Mouse (Mus musculus) liver, adult (tissue): Measurements from ENCODE around the gene Cdk2ap2.

Experiments
- GATA4 ChIP-seq: IDR thresholded peaks from 2 replicates; pipeline ENCODE4 v1.6.1; 2014; ENCODE audit warnings: mild to moderate bottlenecking, low read length; ENCODE audit not compliant: insufficient replicate concordance

Cdk2ap2 gene

DNA sequence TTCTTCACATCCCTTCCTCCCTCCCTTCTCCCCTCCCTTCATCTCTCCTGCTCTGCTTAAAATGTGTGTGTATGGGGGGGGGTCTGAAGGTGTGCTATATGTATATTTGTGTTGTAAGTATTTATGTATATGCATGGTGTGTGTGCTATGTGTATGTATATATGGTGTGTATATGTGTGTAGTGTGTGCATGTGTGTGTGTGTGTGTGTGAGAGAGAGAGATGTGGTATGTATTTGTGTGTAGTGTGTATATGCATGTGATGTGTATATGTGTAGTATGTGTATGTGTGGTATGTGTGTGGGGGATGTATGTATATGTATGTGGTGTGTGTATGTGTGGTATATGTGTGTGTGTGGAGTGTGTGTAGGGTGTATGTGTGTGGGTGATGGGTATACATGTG, 30.1 kb upstream of the Cdk2ap2 start:
- TF ChIP-seq GATA4, result no peak

DNA sequence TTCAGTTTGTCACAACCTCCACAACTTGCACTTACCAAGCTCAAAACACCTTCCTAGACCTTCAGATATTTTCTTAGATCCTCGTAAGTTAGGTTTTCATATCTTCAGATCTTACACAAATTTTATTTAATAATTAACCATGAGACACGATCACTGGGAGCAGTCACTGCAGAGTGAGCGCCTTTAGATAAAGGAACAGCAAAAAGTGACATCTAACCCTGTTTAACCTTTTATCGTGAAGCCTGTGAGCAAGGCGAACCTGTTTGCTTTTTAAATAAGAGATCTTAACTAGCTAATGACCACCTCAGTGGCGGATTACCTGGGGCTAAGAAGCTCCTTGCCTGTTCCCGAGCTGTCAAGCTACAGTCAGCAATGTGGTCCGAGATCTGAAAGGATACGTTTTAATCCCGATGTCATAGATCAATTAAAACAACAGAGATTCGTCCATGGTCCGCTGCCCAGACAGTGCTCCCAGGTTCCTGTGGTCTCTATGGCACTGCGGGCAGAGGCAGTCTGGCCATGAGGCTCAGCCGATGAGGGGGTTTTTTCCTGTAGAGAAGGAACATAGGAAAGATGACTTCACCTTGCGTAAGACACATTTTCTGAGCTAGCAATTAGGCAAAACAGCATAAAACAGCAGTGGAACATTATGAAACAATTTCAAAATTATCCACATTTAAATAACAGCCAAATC, 28.1 kb upstream of the Cdk2ap2 start:
- TF ChIP-seq GATA4, result no peak

DNA sequence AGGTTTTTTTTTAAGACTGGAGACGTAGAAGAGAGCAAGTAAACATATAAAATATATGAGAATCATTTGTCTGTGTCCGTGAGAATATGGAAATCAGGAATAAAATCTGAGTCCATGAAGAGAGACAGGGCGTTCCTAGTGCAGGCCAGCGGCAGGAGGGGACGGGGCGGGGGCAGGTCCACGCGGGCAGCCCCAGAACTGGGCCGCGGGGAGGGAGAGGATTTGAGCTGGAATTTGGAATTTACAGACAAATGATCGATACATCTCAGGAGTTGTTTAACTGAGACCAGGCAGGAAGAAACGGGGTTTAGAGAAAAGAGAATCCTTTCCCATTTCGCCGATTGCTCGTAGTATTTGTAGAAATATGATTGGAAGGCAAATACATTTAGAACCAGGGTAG, 26.7 kb upstream of the Cdk2ap2 start:
- no peak for TF ChIP-seq GATA4

DNA sequence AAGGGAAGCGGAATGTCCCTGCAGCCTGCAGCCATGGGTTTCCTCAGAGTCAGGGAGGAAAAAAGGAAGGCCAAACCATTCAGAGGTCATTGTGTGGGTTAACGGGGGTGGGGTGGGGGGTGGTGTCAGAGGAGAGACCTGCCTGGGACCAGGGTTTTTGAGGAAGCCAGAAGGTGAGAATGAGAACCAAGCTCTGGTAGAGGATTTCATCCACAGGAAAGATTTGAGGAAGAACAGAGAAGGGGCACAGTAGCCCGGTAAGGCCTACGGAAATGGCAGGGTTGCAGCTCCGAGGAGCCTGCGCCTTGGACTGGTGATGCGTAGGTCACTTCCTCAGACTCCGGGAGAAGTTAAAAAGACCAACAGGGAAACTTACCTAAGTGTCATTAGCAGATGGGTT, 26.2 kb upstream of the Cdk2ap2 start:
- no peak for TF ChIP-seq GATA4

DNA sequence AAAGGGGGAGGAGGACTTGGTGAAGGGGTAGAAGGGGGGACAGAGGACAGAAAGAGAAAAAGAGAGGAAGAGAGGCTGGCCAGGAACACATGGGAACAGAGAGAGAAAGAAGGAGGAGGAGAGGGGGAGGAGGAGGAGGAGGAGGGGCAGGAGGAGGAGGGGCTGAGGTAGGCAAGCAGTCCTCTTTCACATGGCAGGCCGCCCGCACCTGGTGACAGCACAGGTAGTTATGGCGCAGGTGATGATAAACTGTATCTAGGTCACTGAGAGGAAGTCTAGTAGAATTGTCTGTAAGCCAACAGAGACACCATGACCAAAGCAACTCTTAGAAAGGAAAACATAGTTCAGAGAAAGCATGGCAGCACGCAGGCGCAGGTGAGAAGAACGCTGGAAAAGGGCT, 25.6 kb upstream of the Cdk2ap2 start:
- no peak for TF ChIP-seq GATA4

DNA sequence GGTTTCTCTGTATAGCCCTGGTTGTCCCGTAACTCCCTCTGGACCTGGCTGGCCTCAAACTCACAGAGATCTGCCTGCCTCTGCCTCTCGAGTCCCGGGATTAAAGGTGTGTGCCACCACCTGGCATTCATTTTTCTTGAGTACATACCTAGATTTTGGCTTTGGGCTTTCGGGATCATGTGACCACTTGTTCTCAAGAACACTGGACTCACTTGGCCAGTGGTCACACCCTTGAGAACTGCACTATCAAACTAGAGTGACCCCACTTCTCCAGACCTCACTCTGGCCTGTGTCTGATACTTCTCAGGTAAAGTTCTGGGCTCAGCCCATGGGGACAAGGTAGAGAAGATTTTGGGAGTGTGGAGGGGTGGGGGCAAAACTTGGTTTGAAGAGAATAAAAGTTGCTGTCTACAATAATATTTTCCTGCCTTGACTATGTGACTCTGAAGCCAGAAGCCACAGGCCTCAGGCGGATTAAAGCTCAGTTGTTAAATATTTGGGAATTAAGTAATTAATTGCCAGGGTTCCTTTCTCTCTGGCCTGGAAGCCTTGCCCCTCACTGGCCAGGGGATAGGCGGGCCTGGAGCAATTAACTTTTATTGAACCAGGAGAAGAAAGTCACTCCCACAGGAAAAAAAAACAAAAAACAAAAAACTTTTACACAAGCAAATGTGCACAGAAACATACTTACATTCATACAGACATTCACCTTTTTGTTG, 24.1 kb upstream of the Cdk2ap2 start:
- TF ChIP-seq GATA4, result no peak

DNA sequence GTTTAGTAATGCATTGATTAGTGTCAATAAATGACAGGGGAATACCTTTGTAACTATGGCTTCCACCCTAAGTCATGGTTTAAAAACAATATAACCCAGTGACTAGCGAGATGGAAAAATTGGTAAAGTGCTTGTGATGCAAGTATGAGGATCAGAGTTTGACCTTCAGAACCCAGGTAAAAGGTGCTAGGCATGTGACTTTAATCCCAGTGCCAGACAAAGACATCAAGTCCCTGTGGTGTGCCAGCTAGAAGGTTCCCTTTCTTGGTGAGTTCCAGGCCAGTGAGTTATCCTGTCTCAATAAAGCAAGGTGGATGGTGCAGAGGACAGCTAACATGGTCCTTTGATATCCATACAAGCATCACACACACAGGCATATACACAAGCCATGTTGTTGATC, 21.5 kb upstream of the Cdk2ap2 start:
- no peak for TF ChIP-seq GATA4

DNA sequence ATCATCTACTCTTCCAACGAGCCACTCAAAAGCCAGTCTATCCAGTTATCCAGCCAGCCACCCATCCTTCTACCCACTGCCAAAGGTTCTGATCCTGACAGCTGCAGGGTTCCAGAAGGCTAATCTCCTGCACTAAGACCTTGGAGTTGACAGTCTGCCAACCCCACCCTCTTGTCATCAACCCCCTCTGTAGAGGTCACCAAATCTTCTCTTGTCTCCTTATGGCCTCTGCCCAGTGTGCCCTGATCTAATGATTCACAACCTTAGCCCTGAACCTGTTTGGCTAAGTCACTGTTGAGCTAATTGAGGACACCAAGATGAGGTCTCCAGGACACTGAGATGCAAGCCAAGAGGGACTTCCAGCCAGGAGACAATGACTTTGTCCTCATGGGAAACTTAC, 17.4 kb upstream of the Cdk2ap2 start:
- no peak for TF ChIP-seq GATA4

DNA sequence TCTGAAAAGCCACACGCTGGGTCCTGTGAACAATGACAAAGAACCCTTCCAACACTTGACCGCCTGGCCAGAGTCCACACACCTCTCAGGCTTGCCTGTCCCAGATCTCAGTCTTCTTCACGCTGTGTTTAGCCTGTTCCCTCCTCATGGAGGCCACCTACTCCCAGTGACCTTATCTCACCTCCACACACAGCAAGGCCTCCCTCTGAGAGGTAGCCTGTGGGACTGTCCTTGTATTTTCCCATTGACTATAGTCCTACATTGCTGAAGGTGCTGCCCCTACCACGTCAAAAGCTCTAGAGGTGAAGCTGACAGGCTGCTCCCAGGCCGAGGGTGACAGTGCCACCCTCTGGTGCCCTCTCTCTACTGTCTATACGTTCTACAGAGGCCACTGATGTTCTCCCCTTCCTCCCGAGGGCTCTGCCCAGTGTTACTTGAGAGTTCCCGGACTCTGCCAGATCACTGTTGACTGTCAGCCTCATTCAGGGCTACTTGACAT, 16.4 kb upstream of the Cdk2ap2 start:
- no peak for TF ChIP-seq GATA4

DNA sequence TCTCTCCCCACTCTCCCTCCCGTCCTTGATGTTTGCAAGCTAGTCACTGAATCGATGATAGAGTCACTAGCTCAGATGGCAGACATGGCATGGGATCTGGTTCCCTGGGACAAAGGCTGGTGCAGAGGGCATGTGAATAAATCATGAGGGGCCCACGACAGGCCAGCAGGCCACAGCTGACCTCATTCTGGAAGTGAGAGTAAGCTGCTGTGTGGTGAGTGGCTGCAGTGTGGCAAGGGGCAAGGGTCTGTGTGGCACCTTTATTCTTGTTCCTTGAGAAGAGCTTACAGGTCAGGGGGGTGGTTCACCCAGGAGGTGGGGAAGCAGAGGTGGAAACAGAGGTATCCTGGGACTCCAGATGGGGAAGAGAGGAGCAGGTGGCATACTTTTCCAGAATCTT, 15.6 kb upstream of the Cdk2ap2 start, which contains the start of gene Cabp2:
Gene Cabp2, plus strand, starts transcription at position 185 of the 400 bp plus-strand sequence.
- no peak for TF ChIP-seq GATA4

DNA sequence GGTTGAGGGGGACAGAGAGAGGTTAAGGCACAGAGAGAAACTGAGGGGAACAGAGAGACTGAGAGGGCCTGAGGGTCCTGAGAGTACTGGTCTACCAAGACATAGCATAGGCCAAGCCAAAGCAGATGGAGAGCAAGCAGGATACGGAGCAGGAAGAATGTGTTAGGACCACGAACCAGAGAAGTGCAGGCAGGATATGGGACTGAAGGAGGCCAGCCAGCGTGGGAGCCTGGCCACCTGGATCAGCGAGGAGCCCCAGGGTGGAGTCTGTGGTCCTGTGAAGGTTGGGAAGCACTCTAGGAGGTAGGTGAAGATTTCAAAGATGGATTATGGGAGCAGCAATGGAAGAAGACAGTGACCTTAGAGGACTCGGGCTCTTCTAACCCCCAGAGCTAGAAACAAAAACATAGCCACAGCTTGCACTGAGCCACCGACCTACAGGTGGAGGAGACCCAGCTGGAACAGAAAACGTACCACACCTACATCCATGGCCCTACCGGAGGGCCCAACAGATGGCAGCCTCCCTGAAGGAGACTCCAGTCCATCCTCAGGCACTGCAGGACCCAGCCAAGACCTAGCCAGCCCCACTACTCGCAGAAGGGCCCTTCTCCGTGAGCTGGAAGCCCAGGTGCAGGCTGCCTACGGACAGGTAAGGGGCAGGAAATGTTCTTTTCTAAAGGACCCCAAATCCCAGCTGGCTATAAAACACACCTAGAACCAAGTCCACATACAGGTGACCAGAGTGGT, 14.6 kb upstream of the Cdk2ap2 start:
- TF ChIP-seq GATA4, result no peak

DNA sequence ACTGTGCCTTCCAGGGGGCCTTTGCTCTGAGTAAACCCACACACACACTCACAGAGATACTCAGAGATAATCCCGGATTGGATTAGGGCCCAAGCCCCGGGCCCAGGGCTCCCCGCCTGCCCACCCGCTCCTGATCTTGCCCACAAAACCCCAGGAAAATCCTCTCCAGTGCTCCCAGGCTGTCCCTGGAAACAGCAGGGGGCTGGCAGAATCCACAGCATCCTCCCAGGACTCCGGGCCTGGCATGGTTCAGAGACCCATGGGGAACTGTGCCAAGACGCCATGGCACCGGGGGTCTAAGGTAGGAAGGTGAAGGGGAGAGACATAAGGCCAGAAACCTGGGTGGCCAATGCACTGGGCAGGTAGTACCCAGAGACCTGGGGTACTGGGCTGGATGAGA, 13.7 kb upstream of the Cdk2ap2 start:
- TF ChIP-seq GATA4, result no peak

DNA sequence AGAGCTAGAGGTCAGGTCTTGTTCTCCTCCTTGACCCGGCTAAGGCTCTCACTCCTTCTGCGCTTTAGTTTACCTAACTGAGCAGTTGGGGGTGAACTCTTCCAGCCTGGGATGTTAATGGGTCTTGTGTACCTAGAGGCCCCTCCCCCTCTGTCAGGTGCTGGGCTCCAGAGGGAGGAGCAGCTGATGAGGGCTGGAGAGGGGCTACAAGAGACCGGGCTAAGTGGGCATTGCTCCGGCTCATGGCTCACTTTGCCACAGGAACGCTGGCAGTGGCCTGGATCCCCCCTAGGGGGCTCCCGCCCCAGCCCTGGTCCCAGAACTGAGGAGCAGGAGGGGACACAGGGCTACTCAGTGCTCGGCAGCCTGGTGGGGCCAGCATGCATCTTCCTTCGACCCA, 13.2 kb upstream of the Cdk2ap2 start:
- TF ChIP-seq GATA4, result no peak

DNA sequence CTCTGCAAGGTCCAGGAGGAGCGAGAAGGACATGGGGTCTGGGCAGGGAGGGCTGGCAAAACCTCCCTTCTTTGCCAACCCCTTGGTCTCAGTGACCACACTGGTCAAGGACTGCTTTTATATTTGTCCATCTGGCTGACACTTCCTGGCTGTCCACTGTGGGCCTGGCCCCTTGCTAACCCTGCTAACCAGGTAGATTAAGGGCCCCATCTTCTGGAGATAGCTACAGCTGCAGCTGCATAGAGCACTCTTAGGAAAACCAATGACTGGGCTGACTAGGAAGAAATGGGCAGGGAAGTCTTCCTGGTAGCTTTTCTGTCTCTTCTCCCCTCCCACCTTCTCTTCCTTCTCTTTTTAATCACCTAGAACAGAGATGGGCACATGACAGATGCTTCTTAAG, 12.0 kb upstream of the Cdk2ap2 start:
- no peak for TF ChIP-seq GATA4

DNA sequence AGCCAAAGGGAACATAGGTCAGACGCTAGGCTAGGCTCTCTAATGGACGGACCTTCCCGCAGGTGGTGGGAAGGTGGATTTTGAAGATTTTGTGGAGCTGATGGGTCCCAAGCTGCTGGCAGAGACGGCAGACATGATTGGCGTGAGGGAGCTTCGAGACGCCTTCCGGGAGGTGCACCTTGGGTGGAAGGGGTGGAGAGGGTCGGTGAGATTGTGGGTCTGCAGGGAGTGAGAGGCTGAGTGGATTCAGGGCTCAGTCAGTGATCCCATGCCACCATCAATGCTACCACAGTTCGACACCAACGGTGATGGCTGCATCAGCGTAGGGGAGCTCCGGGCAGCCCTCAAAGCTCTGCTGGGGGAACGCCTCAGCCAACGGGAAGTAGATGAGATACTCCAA, 10.8 kb upstream of the Cdk2ap2 start:
- TF ChIP-seq GATA4, result no peak

DNA sequence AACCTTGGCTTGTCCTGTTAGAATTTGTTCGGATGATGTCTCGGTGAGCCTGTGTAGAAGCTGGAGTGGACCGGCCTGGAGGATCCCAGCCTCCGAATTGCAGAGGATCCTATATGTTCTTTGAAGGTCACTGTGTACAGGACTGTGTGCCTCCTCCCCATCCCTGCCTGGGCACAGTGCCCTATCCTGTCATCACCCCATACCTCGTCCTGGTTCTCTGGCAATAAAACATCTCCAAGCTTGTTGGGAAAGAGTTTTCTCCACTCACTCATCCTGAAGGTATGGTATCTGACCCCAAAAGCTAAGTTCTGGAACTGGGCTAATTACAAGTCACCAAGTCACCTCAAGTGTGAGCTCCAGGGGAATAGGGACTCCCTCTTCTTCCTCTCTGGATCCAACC, 9.9 kb upstream of the Cdk2ap2 start:
- TF ChIP-seq GATA4, result no peak
